Mouse (Mus musculus): Measurements from ENCODE around the gene D11Wsu47e.

- TF ChIP-seq MAFK (IDR thresholded peaks at IDR 0.05; ENCODE audit: insufficient read depth, low read depth, low read length) (no peak), HCFC1 (IDR thresholded peaks at IDR 0.05; ENCODE audit: borderline replicate concordance, insufficient read depth, low read length) (no peak), CHD2 (IDR thresholded peaks at IDR 0.05; ENCODE audit: low read depth, low read length) (no peak), ZC3H11A (IDR thresholded peaks at IDR 0.05; ENCODE audit: borderline replicate concordance, low read depth, low read length) (no peak), ZNF384 (IDR thresholded peaks at IDR 0.05; ENCODE audit: low read depth, low read length) (no peak)
Measured at GRCm38 (mm10) chr11:113664279-113664678, 19.9 kb upstream of the D11Wsu47e start.

Data from ES-E14 (cell line).